Mouse (Mus musculus): ENCODE data around the gene Gcm1. TPM values are rescaled to one million over a fixed set of nuclear protein-coding genes. Genes with fewer than 3 reads are reported as not detected.

The Gcm1 gene
- polyA plus RNA-seq, 1 experiment from 2014 or later, result not detected

- ATAC-seq (no peak), DNase-seq (no peak)
- Histone ChIP-seq H3K4me3 (ENCODE audit: low read depth, low read length) (no peak overlapping the region), H3K9ac (replicated peaks) (no peak overlapping the region), H3K9me3 (ENCODE audit: low read length) (peaks cover 3% of the 10 kb centered on the region), H3K27ac (ENCODE audit: low read depth) (no peak overlapping the region; the same call in 1 of the 2 replicates), H3K36me3 (replicated peaks; ENCODE audit: insufficient read depth, low read length) (peaks cover 71% of the 10 kb centered on the region), H3K4me2 (ENCODE audit: low read depth, low read length) (no peak overlapping the region), H3K27me3 (ENCODE audit: insufficient read depth, low read length) (no peaks in the 10 kb centered on the region), H3K4me1 (ENCODE audit: insufficient read depth) (peaks cover 21% of the 10 kb centered on the region; the same call in 1 of the 2 replicates)
- TF ChIP-seq CTCF (IDR thresholded peaks at IDR 0.05; ENCODE audit: low read depth), result no peak
- no peak for TF ChIP-seq EP300 (IDR thresholded peaks at IDR 0.05; ENCODE audit: low read depth)
- WGBS (ENCODE audit: insufficient replicate concordance), result 38% methylated on average over 5 of the region's 5 CpGs
Observed at GRCm38 (mm10) chr9:78100956-78101355, 49.2 kb downstream of the Gcm1 start.

- no peak for DNase-seq
- Histone ChIP-seq H3K9ac (replicated peaks) (no peak overlapping the region), H3K4me1 (ENCODE audit: insufficient read depth) (peaks cover 23% of the 10 kb centered on the region), H3K4me3 (ENCODE audit: low read depth, low read length) (no peak overlapping the region), H3K9me3 (ENCODE audit: low read length) (peaks cover 3% of the 10 kb centered on the region), H3K27me3 (ENCODE audit: insufficient read depth, low read length) (no peaks in the 10 kb centered on the region), H3K27ac (ENCODE audit: low read depth) (peak overlapping the region; percentile 60), H3K36me3 (replicated peaks; ENCODE audit: insufficient read depth, low read length) (peaks cover 69% of the 10 kb centered on the region), H3K4me2 (ENCODE audit: low read depth, low read length) (no peak overlapping the region)
- WGBS (ENCODE audit: insufficient replicate concordance), result 16% methylated on average over 4 of the region's 4 CpGs
- TF ChIP-seq EP300 (IDR thresholded peaks at IDR 0.05; ENCODE audit: low read depth), result no peak
- TF ChIP-seq CTCF (IDR thresholded peaks at IDR 0.05; ENCODE audit: low read depth), result no peak
- ATAC-seq, result no peak
Observed at GRCm38 (mm10) chr9:78101431-78101830, 49.7 kb downstream of the Gcm1 start.

GRCm38 (mm10) chr9:78103965-78104560 is 52.3 kb downstream of the Gcm1 start:
- peak overlapping the region; percentile 92 for H3K27ac ChIP-seq (ENCODE audit: low read depth)
- no peak for ATAC-seq
- peaks cover 29% of the 10 kb centered on the region for H3K4me1 ChIP-seq (ENCODE audit: insufficient read depth)
- no peaks in the 10 kb centered on the region for H3K27me3 ChIP-seq (ENCODE audit: insufficient read depth, low read length)
- 69% methylated on average over 8 of the region's 8 CpGs for WGBS (ENCODE audit: insufficient replicate concordance)
- DNase-seq, result no peak
- H3K4me2 ChIP-seq (ENCODE audit: low read depth, low read length), result peak overlapping the region; percentile 84
- 0 out of 2 replicates have a peak overlapping the region, but pooled peaks have one; percentile 16 for H3K9ac ChIP-seq (replicated peaks)
- H3K9me3 ChIP-seq (ENCODE audit: low read length), result no peaks in the 10 kb centered on the region
- TF ChIP-seq EP300 (IDR thresholded peaks at IDR 0.05; ENCODE audit: low read depth) (0 out of 2 replicates have a peak, but pooled peaks have one; percentile 22), CTCF (IDR thresholded peaks at IDR 0.05; ENCODE audit: low read depth) (no peak)
- H3K4me3 ChIP-seq (ENCODE audit: low read depth, low read length), result peak overlapping the region; percentile 81; the same call in 1 of the 2 replicates
- peaks cover 42% of the 10 kb centered on the region for H3K36me3 ChIP-seq (replicated peaks; ENCODE audit: insufficient read depth, low read length)

- Histone ChIP-seq H3K4me1 (ENCODE audit: insufficient read depth) (peaks cover 33% of the 10 kb centered on the region), H3K9me3 (ENCODE audit: low read length) (no peaks in the 10 kb centered on the region), H3K27me3 (ENCODE audit: insufficient read depth, low read length) (no peaks in the 10 kb centered on the region), H3K36me3 (replicated peaks; ENCODE audit: insufficient read depth, low read length) (peaks cover 34% of the 10 kb centered on the region), H3K9ac (replicated peaks) (peak overlapping the region; percentile 55), H3K27ac (ENCODE audit: low read depth) (peak overlapping the region; percentile 92), H3K4me3 (ENCODE audit: low read depth, low read length) (peak overlapping the region; percentile 81), H3K4me2 (ENCODE audit: low read depth, low read length) (peak overlapping the region; percentile 84)
- DNase-seq (peak; percentile 47), ATAC-seq (peak; percentile 20; the same call in 1 of the 2 replicates)
- 41% methylated on average over 6 of the region's 6 CpGs for WGBS (ENCODE audit: insufficient replicate concordance)
- TF ChIP-seq EP300 (IDR thresholded peaks at IDR 0.05; ENCODE audit: low read depth) (peak; percentile 68), CTCF (IDR thresholded peaks at IDR 0.05; ENCODE audit: low read depth) (no peak)
Observed at GRCm38 (mm10) chr9:78104973-78105372, 53.2 kb downstream of the Gcm1 start.

- DNase-seq (peak; percentile 51), ATAC-seq (peak; percentile 61)
- Histone ChIP-seq H3K27ac (ENCODE audit: low read depth) (peak overlapping the region; percentile 92), H3K36me3 (replicated peaks; ENCODE audit: insufficient read depth, low read length) (peaks cover 29% of the 10 kb centered on the region), H3K4me3 (ENCODE audit: low read depth, low read length) (peak overlapping the region; percentile 81), H3K27me3 (ENCODE audit: insufficient read depth, low read length) (no peaks in the 10 kb centered on the region), H3K4me2 (ENCODE audit: low read depth, low read length) (peak overlapping the region; percentile 84), H3K9ac (replicated peaks) (peak overlapping the region; percentile 55), H3K4me1 (ENCODE audit: insufficient read depth) (peaks cover 37% of the 10 kb centered on the region), H3K9me3 (ENCODE audit: low read length) (no peaks in the 10 kb centered on the region)
- TF ChIP-seq EP300 (IDR thresholded peaks at IDR 0.05; ENCODE audit: low read depth) (peak; percentile 86), CTCF (IDR thresholded peaks at IDR 0.05; ENCODE audit: low read depth) (peak; percentile 26; the same call in 1 of the 2 replicates)
- WGBS (ENCODE audit: insufficient replicate concordance), result 32% methylated on average over 6 of the region's 6 CpGs
Observed at GRCm38 (mm10) chr9:78105501-78105932, 53.8 kb downstream of the Gcm1 start.

- H3K4me3 ChIP-seq (ENCODE audit: low read depth, low read length), result peak overlapping the region; percentile 81
- H3K4me1 ChIP-seq (ENCODE audit: insufficient read depth), result peaks cover 42% of the 10 kb centered on the region
- peaks cover 19% of the 10 kb centered on the region for H3K36me3 ChIP-seq (replicated peaks; ENCODE audit: insufficient read depth, low read length)
- DNase-seq (peak; percentile 35), ATAC-seq (no peak)
- H3K27ac ChIP-seq (ENCODE audit: low read depth), result peak overlapping the region; percentile 92
- TF ChIP-seq CTCF (IDR thresholded peaks at IDR 0.05; ENCODE audit: low read depth), result no peak
- no peak for TF ChIP-seq EP300 (IDR thresholded peaks at IDR 0.05; ENCODE audit: low read depth)
- H3K9me3 ChIP-seq (ENCODE audit: low read length), result no peaks in the 10 kb centered on the region
- H3K4me2 ChIP-seq (ENCODE audit: low read depth, low read length), result peak overlapping the region; percentile 84
- peak overlapping the region; percentile 92 for H3K9ac ChIP-seq (replicated peaks)
- 65% methylated on average over 4 of the region's 4 CpGs for WGBS (ENCODE audit: insufficient replicate concordance)
- H3K27me3 ChIP-seq (ENCODE audit: insufficient read depth, low read length), result no peaks in the 10 kb centered on the region
Observed at GRCm38 (mm10) chr9:78106821-78107220, 55.1 kb downstream of the Gcm1 start.
